Mouse (Mus musculus) heart, embryonic 10.5 days (tissue): Measurements from ENCODE around the gene Dhx34. TPM values are rescaled to one million over a fixed set of nuclear protein-coding genes. Genes with fewer than 3 reads are reported as not detected.

ENCODE experiments used
- DNase-seq: peaks from one replicate; pipeline ENCODE4 v3.0.0-alpha.2; 2017; ENCODE audit warnings: low spot score
- H3K27ac ChIP-seq: fragments of 300-500 bp; sonication (generic); 2 replicates; pipeline ENCODE4 v1.5.1; 2016; ENCODE audit warnings: mild to moderate bottlenecking
- H3K27me3 ChIP-seq: fragments of 300-500 bp; sonication (generic); 2 replicates; pipeline ENCODE4 v1.6.1; 2016; ENCODE audit warnings: mild to moderate bottlenecking; ENCODE audit not compliant: poor library complexity, insufficient read depth, severe bottlenecking
- H3K36me3 ChIP-seq: fragments of 300-500 bp; sonication (generic); 2 replicates; pipeline ENCODE4 v1.6.1; 2016; ENCODE audit warnings: mild to moderate bottlenecking, moderate library complexity
- H3K4me1 ChIP-seq: fragments of 300-500 bp; sonication (generic); 2 replicates; pipeline ENCODE4 v1.6.1; 2016; ENCODE audit warnings: mild to moderate bottlenecking
- H3K4me3 ChIP-seq: fragments of 300-500 bp; sonication (generic); 2 replicates; pipeline ENCODE4 v1.5.1; 2016; ENCODE audit warnings: mild to moderate bottlenecking, moderate library complexity
- H3K9me3 ChIP-seq: fragments of 300-500 bp; sonication (generic); 2 replicates; pipeline ENCODE4 v1.6.1; 2016; ENCODE audit warnings: mild to moderate bottlenecking, moderate library complexity
- WGBS: fragments of 180-500 bp; shearing (Covaris S2); methylation state at CpG from one replicate; pipeline ENCODE4 v1.1.7; 2016; 5-methylcytosine and 5-hydroxymethylcytosine counted together
- polyA plus RNA-seq: library from polyadenylated mRNA; unstranded; fragments of >200 nt; fragmentation: Nextera tagmentation; extraction: Ambion mirVana; gene quantifications from 2 replicates; pipeline ENCODE4 v1.2.1, GENCODE M21; 2016

Dhx34 gene
- polyA plus RNA-seq, 1 experiment from 2014 or later = 12.9 TPM

GRCm38 (mm10) chr7:16244067-16244466 lies 22.2 kb upstream of the Dhx34 start, which contains the start of gene C5ar2:
Gene C5ar2, minus strand, starts transcription at chr7:16244154.
- H3K27ac ChIP-seq = peak within 1 kb of the TSS; percentile 10; the same call in 1 of the 2 replicates
- H3K36me3 ChIP-seq = no peaks in the 10 kb centered on the region
- no peak for DNase-seq
- no peak within 1 kb of the TSS for H3K4me3 ChIP-seq
- no peaks in the 10 kb centered on the region for H3K27me3 ChIP-seq
- WGBS = 63% methylated on average over 5 of the region's 5 CpGs
- H3K4me1 ChIP-seq = peaks cover 17% of the 10 kb centered on the region; the same call in 1 of the 2 replicates
- no peaks in the 10 kb centered on the region for H3K9me3 ChIP-seq

DNA sequence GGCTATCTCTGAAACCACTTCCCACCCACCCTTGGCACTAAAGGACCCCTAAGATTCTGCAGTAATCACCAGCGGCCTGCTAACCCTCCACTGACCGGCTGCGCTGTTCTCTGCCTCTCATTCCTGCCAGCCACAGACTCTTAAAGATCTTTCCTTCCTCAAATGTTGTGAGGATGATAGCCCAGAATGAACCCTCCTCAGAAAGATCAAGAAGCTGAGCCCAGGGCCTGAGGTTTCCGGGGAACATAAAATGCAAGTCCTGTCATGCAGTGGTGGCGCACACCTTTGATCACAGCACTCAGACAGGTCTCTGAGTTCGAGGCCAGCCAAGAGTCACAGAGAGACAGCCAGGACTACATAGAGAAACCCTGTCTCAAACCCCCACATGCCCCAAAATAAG lies 20.4 kb upstream of the Dhx34 start:
- H3K4me3 ChIP-seq = no peak overlapping the region
- peaks cover 17% of the 10 kb centered on the region; the same call in 1 of the 2 replicates for H3K4me1 ChIP-seq
- no peak for DNase-seq
- no peaks in the 10 kb centered on the region for H3K36me3 ChIP-seq
- WGBS = 78% methylated on average over 6 of the region's 6 CpGs
- H3K27ac ChIP-seq = peak overlapping the region; percentile 13; the same call in 1 of the 2 replicates
- no peaks in the 10 kb centered on the region for H3K9me3 ChIP-seq
- no peaks in the 10 kb centered on the region for H3K27me3 ChIP-seq

DNA sequence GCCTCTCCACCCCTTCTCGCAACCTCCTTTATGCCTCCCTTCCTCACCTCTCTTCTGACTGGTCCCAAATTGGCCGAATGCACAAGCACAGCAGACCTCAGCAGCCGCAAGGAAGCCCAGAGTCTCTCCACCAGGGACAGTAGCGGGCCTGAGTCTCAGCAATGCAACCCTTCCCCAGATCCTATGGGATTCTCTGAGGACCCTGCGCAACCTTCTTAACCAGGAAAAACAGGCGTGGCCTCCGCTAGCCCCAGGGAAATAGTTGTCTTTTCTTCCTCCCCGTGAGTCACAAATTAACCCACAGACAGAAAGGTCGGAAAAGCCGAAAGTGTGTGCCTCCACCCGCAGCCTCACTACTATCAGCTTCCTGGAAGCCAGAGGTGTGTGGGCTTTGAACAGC lies 19.9 kb upstream of the Dhx34 start:
- whole genome bisulfite sequencing = 54% methylated on average over 11 of the region's 11 CpGs
- Histone ChIP-seq H3K27me3 (no peaks in the 10 kb centered on the region), H3K9me3 (no peaks in the 10 kb centered on the region), H3K4me1 (peaks cover 17% of the 10 kb centered on the region; the same call in 1 of the 2 replicates), H3K27ac (peak overlapping the region; percentile 13; the same call in 1 of the 2 replicates), H3K36me3 (no peaks in the 10 kb centered on the region), H3K4me3 (no peak overlapping the region)
- DNase-seq = no peak

- peaks cover 17% of the 10 kb centered on the region; the same call in 1 of the 2 replicates for H3K4me1 ChIP-seq
- DNase-seq = no peak
- no peak overlapping the region for H3K27ac ChIP-seq
- no peaks in the 10 kb centered on the region for H3K27me3 ChIP-seq
- H3K4me3 ChIP-seq = no peak overlapping the region
- 81% methylated on average over 1 of the region's 1 CpGs for WGBS
- H3K36me3 ChIP-seq = no peaks in the 10 kb centered on the region
- no peaks in the 10 kb centered on the region for H3K9me3 ChIP-seq
Measured at GRCm38 (mm10) chr7:16240978-16241303, 19.1 kb upstream of the Dhx34 start.

DNA sequence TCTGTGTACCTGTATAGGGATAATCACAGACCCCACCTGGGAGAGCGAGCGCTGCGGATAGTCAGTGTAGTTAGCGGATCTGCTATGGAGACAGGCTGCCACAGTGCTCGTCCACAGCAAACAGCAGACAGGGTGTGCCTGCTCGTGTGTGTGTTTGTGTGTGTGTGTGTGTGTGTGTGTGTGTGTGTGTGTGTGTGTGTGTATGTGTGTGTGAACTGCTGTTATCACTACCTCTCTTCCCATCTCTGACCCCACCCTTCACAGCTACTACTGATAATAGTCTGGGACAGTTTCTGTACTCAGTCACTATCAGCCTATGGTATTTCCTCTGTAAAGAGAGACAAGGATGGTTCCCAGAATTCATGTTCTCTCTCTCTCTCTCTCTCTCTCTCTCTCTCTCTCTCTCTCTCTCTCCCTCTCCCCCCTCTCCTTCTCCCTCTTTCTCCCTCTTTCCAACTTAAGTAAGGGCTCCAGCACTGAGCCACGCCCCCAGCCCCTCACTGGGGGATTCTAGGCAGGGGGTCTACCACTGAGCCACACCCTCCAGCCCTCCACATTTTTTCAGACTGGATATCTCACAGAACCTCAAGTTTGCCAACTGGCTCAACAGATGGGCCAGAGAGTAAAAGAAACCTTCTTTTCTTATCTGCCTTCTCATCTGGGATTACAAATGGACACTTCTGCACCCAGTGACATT lies 18.6 kb upstream of the Dhx34 start:
- no peaks in the 10 kb centered on the region for H3K9me3 ChIP-seq
- no peaks in the 10 kb centered on the region for H3K27me3 ChIP-seq
- H3K4me1 ChIP-seq = 0 out of 2 replicates have a peak, but pooled peaks cover 17% of the 10 kb centered on the region
- peak; percentile 82 for DNase-seq
- 70% methylated on average over 7 of the region's 7 CpGs for WGBS
- H3K27ac ChIP-seq = no peak overlapping the region
- no peak overlapping the region for H3K4me3 ChIP-seq
- no peaks in the 10 kb centered on the region for H3K36me3 ChIP-seq

GRCm38 (mm10) chr7:16239554-16239997 lies 17.7 kb upstream of the Dhx34 start:
- DNase-seq = no peak
- Histone ChIP-seq H3K36me3 (no peaks in the 10 kb centered on the region), H3K27ac (peak overlapping the region; percentile 47; the same call in 1 of the 2 replicates), H3K4me3 (no peak overlapping the region), H3K27me3 (no peaks in the 10 kb centered on the region), H3K4me1 (0 out of 2 replicates have a peak, but pooled peaks cover 17% of the 10 kb centered on the region), H3K9me3 (no peaks in the 10 kb centered on the region)
- WGBS = 59% methylated on average over 9 of the region's 9 CpGs

DNA sequence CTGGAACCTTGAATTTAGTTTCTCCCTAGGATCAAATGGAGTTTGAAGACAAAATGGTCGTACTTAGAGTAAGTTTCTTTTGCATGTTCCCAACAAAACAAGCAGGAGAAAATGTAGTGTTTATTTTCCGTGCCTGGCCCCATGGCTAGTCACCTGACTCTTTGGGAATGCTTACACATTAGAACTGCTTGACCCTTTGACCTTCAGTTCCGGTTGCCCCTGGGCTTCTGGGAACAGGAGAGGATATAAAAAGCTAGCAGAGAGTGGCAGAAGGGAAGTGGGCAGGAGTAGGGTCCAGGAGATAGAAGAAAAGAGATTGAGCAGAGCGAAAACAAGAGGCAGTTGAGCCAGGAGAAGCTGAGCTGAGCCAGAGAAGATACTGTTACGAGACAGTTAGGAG lies 8.0 kb upstream of the Dhx34 start:
- Histone ChIP-seq H3K4me1 (peaks cover 16% of the 10 kb centered on the region), H3K27me3 (peaks cover 4% of the 10 kb centered on the region; the same call in 1 of the 2 replicates), H3K27ac (peak overlapping the region; percentile 3; the same call in 1 of the 2 replicates), H3K9me3 (peaks cover 5% of the 10 kb centered on the region; the same call in 1 of the 2 replicates), H3K4me3 (no peak overlapping the region), H3K36me3 (no peaks in the 10 kb centered on the region)
- WGBS = 30% methylated on average over 5 of the region's 5 CpGs
- no peak for DNase-seq

DNA sequence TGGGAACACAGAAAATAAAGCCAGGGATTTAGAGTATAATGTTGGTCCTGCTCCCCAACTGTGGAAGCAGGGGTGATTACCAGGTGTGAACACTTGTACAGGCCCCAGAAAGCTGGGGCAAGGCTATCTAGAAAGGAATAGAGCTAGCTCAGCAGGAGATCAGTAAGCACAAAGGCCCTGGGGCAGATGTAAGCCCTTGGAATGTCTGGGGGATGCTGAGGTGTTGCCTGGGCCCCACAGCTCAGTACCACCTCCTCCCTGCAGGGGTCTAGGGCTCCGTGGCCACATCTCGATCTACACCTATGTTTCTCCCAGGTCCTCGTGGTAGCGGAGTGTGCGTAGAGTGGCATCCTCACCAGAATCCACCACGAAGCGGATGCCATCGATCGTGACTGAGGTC lies 7.9 kb downstream of the Dhx34 start:
- H3K36me3 ChIP-seq = peaks cover 93% of the 10 kb centered on the region
- no peak for DNase-seq
- WGBS = 94% methylated on average over 9 of the region's 9 CpGs

DNA sequence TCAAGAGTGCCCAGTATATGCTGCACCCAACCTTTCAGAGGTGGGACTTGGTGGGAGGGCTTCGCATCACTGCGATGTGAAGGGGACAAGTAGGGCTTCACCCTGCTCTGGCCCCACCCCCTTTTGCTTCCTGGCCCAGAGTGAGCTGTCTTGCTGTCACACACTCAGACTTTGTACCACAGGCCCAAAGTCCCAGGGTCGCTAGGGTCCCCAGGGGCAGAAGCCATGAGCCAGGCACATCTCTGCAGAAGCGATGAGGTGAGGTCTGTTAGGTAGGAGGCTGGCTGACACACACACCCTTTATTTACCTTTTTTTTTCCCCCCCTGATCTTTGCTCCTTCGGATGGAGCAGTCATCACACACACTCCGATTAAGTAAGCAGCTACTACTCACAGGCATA lies 8.6 kb downstream of the Dhx34 start:
- Histone ChIP-seq H3K9me3 (no peaks in the 10 kb centered on the region), H3K27ac (no peak overlapping the region), H3K36me3 (peaks cover 93% of the 10 kb centered on the region), H3K4me3 (no peak overlapping the region), H3K27me3 (no peaks in the 10 kb centered on the region), H3K4me1 (0 out of 2 replicates have a peak, but pooled peaks cover 4% of the 10 kb centered on the region)
- WGBS = 91% methylated on average over 6 of the region's 6 CpGs
- DNase-seq = no peak

More for the DNA sequence above, 7.9 kb downstream of the Dhx34 start:
- Histone ChIP-seq H3K4me1 (0 out of 2 replicates have a peak, but pooled peaks cover 9% of the 10 kb centered on the region), H3K4me3 (no peak overlapping the region), H3K27me3 (no peaks in the 10 kb centered on the region), H3K9me3 (no peaks in the 10 kb centered on the region), H3K27ac (no peak overlapping the region)

DNA sequence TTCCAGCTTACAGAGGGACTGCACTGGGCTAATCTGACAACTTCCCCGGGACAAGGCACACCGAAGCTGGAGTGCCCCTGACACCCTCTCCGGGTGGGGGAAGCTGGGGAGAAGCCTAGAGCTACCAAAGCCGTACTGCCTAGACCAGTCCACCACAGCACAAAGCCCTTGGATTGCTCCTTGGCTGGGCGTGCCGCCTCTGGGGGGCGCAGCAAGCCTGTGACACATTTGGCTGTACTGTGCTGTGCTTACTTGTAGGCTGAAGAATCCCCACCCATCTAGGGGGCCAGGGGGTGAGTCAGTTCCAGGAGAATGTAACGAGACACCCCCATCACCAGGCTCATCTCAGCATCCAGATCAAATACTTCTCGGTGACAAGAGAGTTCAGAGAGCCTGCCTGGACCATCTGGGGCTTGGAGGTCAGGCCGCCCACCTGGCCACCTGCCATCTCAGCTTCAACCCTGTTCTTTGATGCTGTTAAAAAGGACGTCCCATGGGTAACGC lies 10.9 kb downstream of the Dhx34 start:
- Histone ChIP-seq H3K4me3 (no peak overlapping the region), H3K27me3 (no peaks in the 10 kb centered on the region), H3K27ac (no peak overlapping the region), H3K9me3 (no peaks in the 10 kb centered on the region), H3K4me1 (no peaks in the 10 kb centered on the region), H3K36me3 (peaks cover 87% of the 10 kb centered on the region)
- WGBS = 71% methylated on average over 12 of the region's 12 CpGs
- DNase-seq = no peak

GRCm38 (mm10) chr7:16208781-16209665 lies 12.8 kb downstream of the Dhx34 start:
- 88% methylated on average over 21 of the region's 21 CpGs for WGBS
- Histone ChIP-seq H3K27me3 (no peaks in the 10 kb centered on the region), H3K4me3 (no peak overlapping the region), H3K9me3 (no peaks in the 10 kb centered on the region), H3K4me1 (no peaks in the 10 kb centered on the region), H3K36me3 (peaks cover 87% of the 10 kb centered on the region), H3K27ac (no peak overlapping the region)
- DNase-seq = no peak

- no peak overlapping the region for H3K4me3 ChIP-seq
- H3K27me3 ChIP-seq = no peaks in the 10 kb centered on the region
- H3K4me1 ChIP-seq = no peaks in the 10 kb centered on the region
- no peaks in the 10 kb centered on the region for H3K9me3 ChIP-seq
- H3K36me3 ChIP-seq = peaks cover 86% of the 10 kb centered on the region
- DNase-seq = no peak
- H3K27ac ChIP-seq = no peak overlapping the region
- WGBS = 85% methylated on average over 10 of the region's 10 CpGs
Measured at GRCm38 (mm10) chr7:16207496-16207895, 14.3 kb downstream of the Dhx34 start.

DNA sequence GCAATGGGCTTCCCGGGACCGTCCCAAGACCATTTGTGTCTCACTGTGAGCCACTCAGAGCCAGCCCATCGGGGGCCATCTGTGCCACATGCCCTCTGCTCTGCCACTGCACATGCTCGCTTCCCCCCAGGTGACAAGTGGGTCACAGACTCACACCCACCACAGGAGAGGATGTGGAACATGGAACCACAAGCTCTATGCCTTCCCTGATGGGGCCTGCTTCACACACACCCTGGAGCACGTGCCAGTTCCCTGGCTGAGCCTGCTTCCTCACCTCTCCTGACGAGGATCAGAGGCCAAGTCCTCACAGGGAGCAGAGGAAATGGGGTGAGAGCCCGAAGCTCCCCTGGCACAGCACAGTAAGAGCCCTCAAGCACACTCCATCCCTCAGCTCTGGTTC lies 14.8 kb downstream of the Dhx34 start:
- peaks cover 87% of the 10 kb centered on the region for H3K36me3 ChIP-seq
- DNase-seq = no peak
- WGBS = 82% methylated on average over 7 of the region's 7 CpGs

More for the DNA sequence above, 14.8 kb downstream of the Dhx34 start:
- H3K27ac ChIP-seq = no peak overlapping the region
- H3K4me1 ChIP-seq = no peaks in the 10 kb centered on the region
- no peak overlapping the region for H3K4me3 ChIP-seq
- H3K27me3 ChIP-seq = no peaks in the 10 kb centered on the region
- H3K9me3 ChIP-seq = no peaks in the 10 kb centered on the region
